Comparison of ENCODE assay signal across 8 mouse cellular contexts in the genomic region with DNA sequence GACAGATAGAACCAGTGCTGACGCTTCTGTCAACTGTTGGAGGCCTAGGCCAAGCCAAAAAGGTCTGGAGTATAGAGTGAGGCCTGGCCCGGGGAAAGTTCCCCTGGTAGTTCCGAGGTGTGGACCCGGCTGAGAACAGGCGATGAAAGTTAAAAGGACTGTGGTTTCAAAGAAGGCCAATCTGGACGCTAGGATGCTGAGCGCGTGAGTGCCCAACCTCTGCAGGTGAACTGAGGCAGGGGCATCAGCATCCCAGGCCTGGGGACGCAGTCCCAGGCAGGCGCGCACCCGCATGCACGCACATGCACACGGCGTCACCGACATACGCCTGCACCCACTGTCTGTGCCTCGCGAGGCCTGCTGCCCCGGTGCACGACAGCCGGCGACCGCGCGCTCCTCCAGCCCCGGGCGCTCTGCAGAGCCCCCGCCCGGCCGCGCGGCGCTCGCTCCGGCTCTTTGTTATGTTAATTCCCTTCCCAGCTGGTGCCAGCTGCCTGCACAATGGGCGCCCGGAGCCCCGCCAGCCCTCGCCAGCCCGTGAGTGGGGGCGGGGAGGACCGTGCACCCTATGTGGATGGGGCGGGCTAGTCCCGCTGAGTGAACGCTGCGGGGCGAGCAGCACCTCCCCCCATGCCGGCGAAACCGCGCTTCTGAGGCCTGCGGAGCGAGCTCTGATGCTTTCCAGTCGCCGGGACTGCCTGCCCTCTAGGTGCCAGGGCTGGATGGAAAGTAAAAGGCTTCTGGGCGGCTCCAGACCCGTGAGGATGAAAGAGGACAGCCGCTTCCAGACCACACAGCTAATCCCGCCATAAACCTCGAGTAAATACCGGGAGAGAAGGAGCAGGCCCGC. TPM values are rescaled to one million over a fixed set of nuclear protein-coding genes. Genes with fewer than 3 reads are reported as not detected.
DNase-seq lines count a peak whose midpoint lies in the region; ATAC-seq lines count a peak whose summit lies in the region.

No protein-coding gene starts in this region.

- H3K4me1 ChIP-seq in heart, embryonic 10.5 days = peaks cover 37% of the 10 kb centered on the region
- H3K4me1 ChIP-seq in neural tube, embryonic 13.5 days (replicated peaks) = peaks cover 55% of the 10 kb centered on the region

- peak overlapping the region; percentile 89 for H3K27ac ChIP-seq in heart, embryonic 10.5 days
- peak overlapping the region; percentile 97 for H3K27ac ChIP-seq in neural tube, embryonic 13.5 days (replicated peaks)

- no peaks in the 10 kb centered on the region for H3K9me3 ChIP-seq in heart, embryonic 10.5 days
- H3K9me3 ChIP-seq in neural tube, embryonic 13.5 days = no peaks in the 10 kb centered on the region

- H3K4me2 ChIP-seq in neural tube, embryonic 13.5 days = peak overlapping the region; percentile 59

- H3K36me3 ChIP-seq in heart, embryonic 10.5 days = no peaks in the 10 kb centered on the region
- H3K36me3 ChIP-seq in neural tube, embryonic 13.5 days = no peaks in the 10 kb centered on the region

- peaks cover 72% of the 10 kb centered on the region for H3K27me3 ChIP-seq in heart, embryonic 10.5 days (ENCODE audit: insufficient read depth, poor library complexity, severe bottlenecking)
- H3K27me3 ChIP-seq in neural tube, embryonic 13.5 days = peaks cover 15% of the 10 kb centered on the region

- peak; percentile 94 for DNase-seq in heart, adult 11 months
- no peak for DNase-seq in heart, adult 9 months (ENCODE audit: low spot score in 2 of 2)
- DNase-seq in cerebellum, postnatal 25 days = peak; percentile 77 to 80
- peak; percentile 80 for DNase-seq in heart, embryonic 10.5 days (ENCODE audit: low spot score)
- peak; percentile 72 for DNase-seq in kidney, postnatal 10 days
- peak; percentile 38 for DNase-seq in liver
- peak; percentile 56 for DNase-seq in thymus, postnatal 25 days

- peak overlapping the region; percentile 70 for H3K9ac ChIP-seq in neural tube, embryonic 13.5 days

- 1% methylated on average over 63 of the region's 63 CpGs for WGBS in heart, embryonic 10.5 days
- WGBS in neural tube, embryonic 13.5 days = under 1% methylated on average over 54 of the region's 63 CpGs

- ATAC-seq in neural tube, embryonic 13.5 days (ENCODE audit: low read depth) = peak; percentile 92

- H3K4me3 ChIP-seq in heart, embryonic 10.5 days = peak overlapping the region; percentile 70
- H3K4me3 ChIP-seq in neural tube, embryonic 13.5 days = peak overlapping the region; percentile 40

RNA-seq across cellular contexts. Expression of a gene that starts 21.0 kb away (rescaled TPM):
- 7.5 and 11.5 TPM in 2 replicates for polyA plus RNA-seq in heart, embryonic 10.5 days (2016; fragmentation: Nextera tagmentation; extraction: Ambion mirVana)
- polyA plus RNA-seq in neural tube, embryonic 13.5 days (2015; fragmentation: Nextera tagmentation; extraction: Ambion mirVana) = 27.8 and 30.3 TPM in 2 replicates

Comparison
In these comparisons a context has a peak if more than half of its experiments do, and no peak if none do; other contexts are left out.
1. DNase-seq: peak in heart, adult 11 months (single experiment), cerebellum, postnatal 25 days (2 of 2), heart, embryonic 10.5 days (single experiment), kidney, postnatal 10 days (single experiment), liver (single experiment) and thymus, postnatal 25 days (single experiment); none in heart, adult 9 months (0 of 2).